Mouse (Mus musculus) limb, embryonic 14.5 days (tissue): ENCODE measurements at regions not wholly inside any gene's neighbourhood (a gene's known extent, or its start where the extent isn't known, plus 50 kb on each side); places are given as distances from the start of the nearest gene placed in this dataset.

Experiments
- ATAC-seq: fragments of 200-750 bp; cut with Nextera tagmentation; 2 replicates; pipeline ENCODE4 v1.8.0; 2017; ENCODE audit warnings: low read depth, moderate number of reproducible peaks, moderate TSS enrichment; ENCODE audit not compliant: low FRiP score
- DNase-seq: peaks from one replicate; pipeline ENCODE4 v3.0.0-alpha.2; 2015; ENCODE audit warnings: low spot score
- H3K27ac ChIP-seq: fragments of 300-500 bp; sonication (generic); replicated peaks from 2 replicates; pipeline ENCODE4 v1.5.1; 2014; ENCODE audit warnings: low read depth, mild to moderate bottlenecking, low read length, moderate library complexity, mixed read lengths
- H3K27me3 ChIP-seq: fragments of 300-500 bp; sonication (generic); 2 replicates; pipeline ENCODE4 v1.6.1; 2014; ENCODE audit warnings: low read length, mixed read lengths; ENCODE audit not compliant: control insufficient read depth, insufficient read depth
- H3K36me3 ChIP-seq: fragments of 300-500 bp; sonication (generic); 2 replicates; pipeline ENCODE4 v1.6.1; 2014; ENCODE audit warnings: mild to moderate bottlenecking, low read length, moderate library complexity, mixed read lengths; ENCODE audit not compliant: control insufficient read depth, insufficient read depth
- H3K4me1 ChIP-seq: fragments of 300-500 bp; sonication (generic); 2 replicates; pipeline ENCODE4 v1.6.1; 2014; ENCODE audit warnings: antibody characterized with exemption, low read length, mixed read lengths; ENCODE audit not compliant: control insufficient read depth, insufficient read depth
- H3K4me2 ChIP-seq: fragments of 300-500 bp; sonication (generic); replicated peaks from 2 replicates; pipeline ENCODE4 v1.6.1; 2014; ENCODE audit warnings: low read depth, mild to moderate bottlenecking, low read length, moderate library complexity; ENCODE audit not compliant: severe bottlenecking
- H3K4me3 ChIP-seq: fragments of 300-500 bp; sonication (generic); replicated peaks from 2 replicates; pipeline ENCODE4 v1.5.1; 2014; ENCODE audit warnings: low read length
- H3K9ac ChIP-seq: fragments of 300-500 bp; sonication (generic); 2 replicates; pipeline ENCODE4 v1.6.1; 2014; ENCODE audit warnings: mild to moderate bottlenecking, low read depth, low read length, moderate library complexity; ENCODE audit not compliant: severe bottlenecking
- H3K9me3 ChIP-seq: fragments of 300-500 bp; sonication (generic); 2 replicates; pipeline ENCODE4 v1.6.1; 2016; ENCODE audit warnings: low read length; ENCODE audit not compliant: control insufficient read depth
- POLR2A ChIP-seq: fragments of 200-500 bp; IDR thresholded peaks from 2 replicates; pipeline ENCODE4 v1.8.0; 2012; ENCODE audit warnings: inconsistent platforms, mild to moderate bottlenecking, moderate library complexity, borderline replicate concordance; ENCODE audit not compliant: insufficient read depth, insufficient read length; ENCODE audit errors: extremely low read depth
- WGBS: fragments of 180-500 bp; shearing (Covaris S2); extraction: QIAGEN DNeasy Blood & Tissue Kit; methylation state at CpG from one replicate; pipeline ENCODE4 v1.1.7; 2014; 5-methylcytosine and 5-hydroxymethylcytosine counted together

DNA sequence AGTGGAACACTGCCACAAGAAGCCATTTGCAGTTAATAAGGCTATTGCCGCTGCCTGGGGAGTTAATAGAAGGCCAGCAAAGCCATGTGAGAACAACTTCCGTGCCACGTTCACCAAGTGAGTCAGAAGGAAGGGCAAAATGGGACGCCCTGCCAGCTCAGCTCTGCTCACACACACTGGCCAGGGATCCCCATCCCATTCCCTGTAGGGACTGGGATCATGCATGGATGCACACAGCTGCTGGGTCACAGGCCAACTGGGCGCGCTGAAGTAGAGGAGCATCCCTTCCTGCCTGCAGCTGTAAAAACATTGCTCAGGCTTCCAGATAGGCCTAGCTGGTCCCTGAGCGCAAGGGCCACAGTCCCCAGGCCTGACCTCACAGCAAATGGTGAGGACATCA lies 666.7 kb downstream of the Ntrk3 start:
- no peak overlapping the region for H3K9ac ChIP-seq
- WGBS: 75% methylated on average over 7 of the region's 7 CpGs
- no peak for DNase-seq
- no peaks in the 10 kb centered on the region for H3K9me3 ChIP-seq
- H3K27me3 ChIP-seq: no peaks in the 10 kb centered on the region
- ATAC-seq: no peak
- H3K27ac ChIP-seq: no peak overlapping the region
- TF ChIP-seq POLR2A: no peak
- no peaks in the 10 kb centered on the region for H3K4me1 ChIP-seq
- H3K36me3 ChIP-seq: no peaks in the 10 kb centered on the region
- H3K4me2 ChIP-seq: no peak overlapping the region
- no peak overlapping the region for H3K4me3 ChIP-seq

DNA sequence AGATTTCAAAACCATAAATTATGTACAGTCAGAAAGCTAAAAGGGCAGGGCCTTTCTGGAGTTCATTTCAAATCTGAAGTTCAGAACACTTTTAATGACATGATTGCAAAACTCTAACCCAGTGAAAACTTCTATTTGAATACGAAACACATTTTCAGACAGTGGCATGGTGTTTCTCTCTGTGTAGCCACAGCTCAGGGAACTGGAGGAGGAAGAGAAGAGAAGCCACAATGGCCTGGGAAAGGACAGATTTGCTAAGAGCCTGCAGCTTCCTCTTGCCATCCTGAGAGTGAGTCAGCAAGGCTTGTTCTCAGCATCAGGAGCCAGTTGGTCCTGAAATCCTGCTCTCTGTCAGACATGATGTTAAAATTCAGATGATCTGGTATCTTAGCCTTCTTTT lies 676.2 kb downstream of the Ntrk3 start:
- Histone ChIP-seq H3K4me2 (no peak overlapping the region), H3K36me3 (no peaks in the 10 kb centered on the region), H3K27me3 (no peaks in the 10 kb centered on the region), H3K4me1 (no peaks in the 10 kb centered on the region), H3K4me3 (no peak overlapping the region), H3K9ac (no peak overlapping the region), H3K27ac (no peak overlapping the region), H3K9me3 (no peaks in the 10 kb centered on the region)
- TF ChIP-seq POLR2A: no peak
- DNase-seq (no peak), ATAC-seq (no peak)
- 68% methylated on average over 1 of the region's 1 CpGs for WGBS

DNA sequence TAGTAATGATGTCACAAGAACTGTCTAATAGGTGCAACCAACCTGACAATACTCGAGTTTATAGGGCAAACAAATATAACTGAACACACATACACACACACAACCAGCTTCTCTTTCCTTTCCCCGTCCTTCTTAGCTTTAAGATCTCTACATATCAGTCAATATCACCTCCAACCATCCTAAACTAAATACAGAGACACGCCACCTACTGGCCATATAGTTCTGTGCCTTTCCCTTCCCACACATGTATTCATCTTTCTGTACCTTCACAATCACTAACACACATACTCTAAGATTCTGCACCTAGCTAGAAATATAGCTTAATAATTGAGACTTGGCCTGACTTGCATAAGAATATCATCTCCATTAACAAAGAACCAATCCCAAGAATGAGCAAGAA lies 688.2 kb downstream of the Ntrk3 start:
- Histone ChIP-seq H3K4me2 (no peak overlapping the region), H3K9ac (no peak overlapping the region), H3K36me3 (no peaks in the 10 kb centered on the region), H3K27ac (no peak overlapping the region), H3K4me3 (no peak overlapping the region), H3K27me3 (no peaks in the 10 kb centered on the region), H3K4me1 (no peaks in the 10 kb centered on the region), H3K9me3 (no peaks in the 10 kb centered on the region)
- TF ChIP-seq POLR2A: no peak
- DNase-seq: no peak
- WGBS: 58% methylated on average over 3 of the region's 3 CpGs
- ATAC-seq: no peak

DNA sequence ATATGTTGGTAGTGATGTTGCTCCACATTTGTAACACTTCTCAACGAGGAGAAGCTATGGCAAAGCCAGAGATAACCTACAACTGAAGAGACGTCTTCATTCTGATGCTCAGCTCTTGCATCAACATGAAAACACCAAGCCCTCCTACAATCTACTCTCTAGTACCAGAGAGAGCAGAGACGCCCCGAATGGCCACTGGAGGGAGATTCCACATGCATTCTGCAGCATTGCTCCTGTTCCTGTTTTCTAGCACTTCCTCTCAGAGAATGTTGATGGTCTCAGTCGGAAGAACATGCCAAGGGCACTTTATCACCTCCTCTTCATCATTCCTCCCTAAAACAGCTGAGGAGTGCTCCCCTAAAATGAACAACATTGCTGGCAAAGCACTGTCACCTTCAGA lies 692.4 kb downstream of the Ntrk3 start:
- DNase-seq (no peak), ATAC-seq (no peak)
- 57% methylated on average over 5 of the region's 5 CpGs for WGBS
- no peaks in the 10 kb centered on the region for H3K36me3 ChIP-seq
- H3K4me1 ChIP-seq: no peaks in the 10 kb centered on the region
- H3K9me3 ChIP-seq: no peaks in the 10 kb centered on the region
- TF ChIP-seq POLR2A: no peak
- H3K4me3 ChIP-seq: no peak overlapping the region
- no peak overlapping the region for H3K4me2 ChIP-seq
- H3K9ac ChIP-seq: no peak overlapping the region
- H3K27ac ChIP-seq: no peak overlapping the region
- H3K27me3 ChIP-seq: no peaks in the 10 kb centered on the region

DNA sequence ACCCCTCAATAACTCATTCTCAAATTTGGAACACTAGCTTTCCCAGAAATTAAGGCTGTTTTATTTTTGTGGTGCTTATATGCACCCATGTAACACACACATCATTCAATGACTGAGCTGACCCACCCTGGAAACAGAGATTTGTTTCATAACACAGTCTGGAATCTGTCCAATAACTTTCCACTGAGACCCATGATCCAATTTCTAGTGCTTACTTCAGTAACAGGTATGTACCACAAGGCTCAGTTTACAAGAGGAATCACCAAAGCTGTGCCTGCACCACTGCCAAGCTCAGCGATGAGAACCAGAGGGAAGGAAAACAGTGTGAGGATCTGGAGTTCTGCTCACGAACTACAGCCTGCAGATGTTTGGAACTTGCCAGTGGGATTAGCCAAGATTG lies 706.8 kb downstream of the Ntrk3 start:
- Histone ChIP-seq H3K36me3 (no peaks in the 10 kb centered on the region), H3K9me3 (no peaks in the 10 kb centered on the region), H3K27ac (no peak overlapping the region), H3K9ac (no peak overlapping the region), H3K4me1 (no peaks in the 10 kb centered on the region), H3K27me3 (no peaks in the 10 kb centered on the region), H3K4me3 (no peak overlapping the region), H3K4me2 (no peak overlapping the region)
- no peak for TF ChIP-seq POLR2A
- WGBS: 30% methylated on average over 2 of the region's 2 CpGs
- DNase-seq: peak; percentile 57
- peak; percentile 62 for ATAC-seq

DNA sequence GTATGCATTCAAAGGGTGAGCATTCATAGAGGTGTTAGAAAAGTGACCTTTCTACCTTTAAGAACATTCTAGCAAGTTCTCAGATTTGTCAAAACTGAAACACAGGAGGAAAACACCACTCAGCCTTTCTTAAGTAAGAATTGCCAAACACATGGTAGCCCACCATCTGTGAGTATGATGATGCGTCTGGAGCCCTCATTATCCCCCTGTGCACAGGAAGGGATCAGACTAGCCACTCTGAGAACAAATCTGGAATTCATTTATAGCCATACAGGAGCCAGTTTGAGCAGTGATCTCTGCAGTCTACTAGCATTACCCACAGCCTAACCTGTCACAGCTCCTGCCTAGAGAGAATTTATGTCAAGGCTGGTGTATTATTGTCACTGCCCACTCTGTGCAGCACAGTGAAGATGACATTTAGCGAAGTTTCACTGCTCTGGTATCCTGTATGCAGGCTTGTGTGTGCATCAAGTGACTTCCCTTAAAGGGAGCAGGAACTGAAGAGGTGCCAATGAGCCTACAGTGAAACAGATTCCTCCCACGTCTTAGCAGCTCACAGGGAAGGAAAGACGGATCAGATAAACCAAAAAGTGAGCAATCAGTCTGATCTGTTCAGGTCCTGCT lies 710.7 kb downstream of the Ntrk3 start:
- no peaks in the 10 kb centered on the region for H3K9me3 ChIP-seq
- DNase-seq (no peak), ATAC-seq (no peak)
- no peaks in the 10 kb centered on the region for H3K4me1 ChIP-seq
- H3K27me3 ChIP-seq: no peaks in the 10 kb centered on the region
- H3K9ac ChIP-seq: no peak overlapping the region
- TF ChIP-seq POLR2A: no peak
- no peak overlapping the region for H3K4me2 ChIP-seq
- no peak overlapping the region for H3K4me3 ChIP-seq
- 35% methylated on average over 4 of the region's 4 CpGs for WGBS
- H3K27ac ChIP-seq: no peak overlapping the region
- no peaks in the 10 kb centered on the region for H3K36me3 ChIP-seq
